Mouse (Mus musculus) bone marrow macrophage, adult 2 months (primary cell): Measurements from ENCODE around the gene Dnpep. TPM values are rescaled to one million over a fixed set of nuclear protein-coding genes. Genes with fewer than 3 reads are reported as not detected.
A peak's percentile ranks its signal among the peaks of the same experiment; 100 is the strongest.

Source experiments
- H3K27ac ChIP-seq: 2 replicates; pipeline ENCODE4 v1.5.1; 2012; ENCODE audit warnings: low read depth, low read length; ENCODE audit not compliant: insufficient read depth
- H3K4me1 ChIP-seq: 2 replicates; pipeline ENCODE4 v1.6.1; 2012; ENCODE audit warnings: low read length; ENCODE audit not compliant: control insufficient read depth, insufficient read depth
- H3K4me3 ChIP-seq: 2 replicates; pipeline ENCODE4 v1.5.1; 2012; ENCODE audit warnings: mild to moderate bottlenecking, low read length, moderate library complexity; ENCODE audit not compliant: insufficient read depth
- CTCF ChIP-seq: IDR thresholded peaks from 2 replicates; pipeline ENCODE4 v1.5.1; 2012; ENCODE audit warnings: low read depth, mild to moderate bottlenecking, low read length, moderate library complexity
- POLR2A ChIP-seq: IDR thresholded peaks from 2 replicates; pipeline ENCODE4 v1.6.1; 2012; ENCODE audit warnings: mild to moderate bottlenecking, low read depth, low read length, borderline replicate concordance
- polyA plus RNA-seq: library from polyadenylated mRNA; stranded (reverse); fragments of >200 nt; gene quantifications from 2 replicates; pipeline ENCODE4 v1.2.4, GENCODE M21; 2012; ENCODE audit not compliant: missing spikeins, insufficient read depth, insufficient read length

The Dnpep gene
- polyA plus RNA-seq, 1 experiment, result 43.3 TPM

GRCm38 (mm10) chr1:75349275-75349674, 31.5 kb upstream of the Dnpep start:
- H3K27ac ChIP-seq, result no peak overlapping the region
- H3K4me1 ChIP-seq, result peaks cover 6% of the 10 kb centered on the region; the same call in 1 of the 2 replicates
- no peak for TF ChIP-seq POLR2A
- TF ChIP-seq CTCF, result no peak

GRCm38 (mm10) chr1:75347279-75347678, 29.5 kb upstream of the Dnpep start:
- H3K27ac ChIP-seq, result no peak overlapping the region

More at GRCm38 (mm10) chr1:75349275-75349674, 31.5 kb upstream of the Dnpep start:
- no peak overlapping the region for H3K4me3 ChIP-seq

DNA sequence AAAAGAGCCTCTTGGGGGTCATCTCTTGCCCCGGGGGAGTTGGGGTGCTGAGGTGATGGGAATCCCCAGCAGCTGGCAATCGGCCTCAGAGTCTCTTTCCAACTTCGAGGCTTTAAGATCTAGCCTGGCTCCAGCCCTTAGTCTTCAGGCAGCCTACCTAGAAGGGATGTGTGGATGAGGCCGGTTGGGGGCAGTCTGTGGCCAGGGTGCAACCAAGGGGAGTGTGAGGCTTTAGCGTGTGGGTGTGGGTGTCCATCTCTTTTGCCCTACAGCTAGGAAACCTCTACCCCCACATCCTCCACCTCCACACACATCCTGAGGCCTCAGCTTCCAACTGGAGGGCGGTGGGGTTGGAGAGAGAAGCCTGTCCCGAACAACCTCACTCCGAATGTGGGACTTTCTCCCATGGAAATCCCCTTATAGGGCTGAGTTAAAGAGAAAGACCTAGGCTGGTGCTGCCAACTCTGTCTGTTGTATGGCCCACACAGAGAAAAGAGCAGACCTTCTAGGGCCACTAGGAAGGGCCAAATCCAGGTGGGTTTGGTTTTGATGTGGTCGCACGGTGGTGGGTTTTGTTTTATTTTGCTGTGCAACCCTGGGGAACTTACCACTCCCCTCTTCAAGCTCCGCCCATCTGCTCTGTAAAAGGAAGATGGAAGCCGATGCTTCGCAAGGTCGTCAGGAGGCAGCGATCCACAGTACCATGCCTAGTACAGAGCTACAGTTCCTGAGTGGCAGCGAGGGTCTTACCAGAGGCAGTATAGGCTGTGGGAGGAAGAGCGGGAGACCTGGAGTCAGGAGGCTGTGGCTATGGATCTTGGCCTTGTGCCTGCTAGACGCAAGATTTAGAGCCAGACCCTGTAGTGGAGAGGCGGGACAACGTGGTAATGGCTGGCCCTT, 27.5 kb upstream of the Dnpep start:
- Histone ChIP-seq H3K4me1 (peaks cover 6% of the 10 kb centered on the region; the same call in 1 of the 2 replicates), H3K27ac (no peak overlapping the region), H3K4me3 (no peak overlapping the region)
- TF ChIP-seq POLR2A (no peak), CTCF (no peak)

More at GRCm38 (mm10) chr1:75347279-75347678, 29.5 kb upstream of the Dnpep start:
- no peak for TF ChIP-seq CTCF
- no peak for TF ChIP-seq POLR2A
- Histone ChIP-seq H3K4me3 (no peak overlapping the region), H3K4me1 (peaks cover 6% of the 10 kb centered on the region; the same call in 1 of the 2 replicates)

GRCm38 (mm10) chr1:75344291-75345035, 26.7 kb upstream of the Dnpep start:
- TF ChIP-seq CTCF (no peak), POLR2A (no peak)
- no peak overlapping the region for H3K4me3 ChIP-seq
- H3K4me1 ChIP-seq, result peaks cover 6% of the 10 kb centered on the region; the same call in 1 of the 2 replicates
- no peak overlapping the region for H3K27ac ChIP-seq

GRCm38 (mm10) chr1:75342874-75343416, 25.2 kb upstream of the Dnpep start:
- TF ChIP-seq CTCF (peak; percentile 79), POLR2A (no peak)
- no peak overlapping the region for H3K27ac ChIP-seq
- peaks cover 6% of the 10 kb centered on the region; the same call in 1 of the 2 replicates for H3K4me1 ChIP-seq
- no peak overlapping the region for H3K4me3 ChIP-seq

DNA sequence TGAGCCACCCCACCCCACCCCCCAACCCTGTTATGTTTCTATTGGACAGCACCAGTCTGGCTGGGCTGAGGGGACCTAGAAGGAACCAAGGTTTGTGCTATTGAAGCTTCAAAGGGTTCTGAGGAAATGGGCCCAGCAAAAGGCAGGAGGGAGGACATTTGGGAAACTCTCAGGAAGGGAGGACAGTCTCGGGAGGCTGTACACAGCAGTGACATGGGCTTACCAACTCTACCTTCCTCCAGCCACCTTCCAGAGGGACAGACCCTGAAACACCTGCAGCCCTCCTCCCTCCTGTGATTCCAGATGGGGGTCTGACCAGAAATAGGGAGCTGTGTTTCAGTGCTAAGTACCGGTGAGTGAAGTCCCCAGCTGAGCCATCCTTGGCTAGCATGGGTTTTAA, 22.7 kb upstream of the Dnpep start:
- no peak overlapping the region for H3K4me3 ChIP-seq
- no peak for TF ChIP-seq CTCF
- no peaks in the 10 kb centered on the region for H3K4me1 ChIP-seq
- H3K27ac ChIP-seq, result no peak overlapping the region

- Histone ChIP-seq H3K4me3 (no peak overlapping the region), H3K4me1 (no peaks in the 10 kb centered on the region), H3K27ac (no peak overlapping the region)
- no peak for TF ChIP-seq POLR2A
- TF ChIP-seq CTCF, result no peak
These were observed 21.5 kb upstream of the Dnpep start for GRCm38 (mm10) chr1:75339337-75339736.

GRCm38 (mm10) chr1:75338091-75338694, 20.4 kb upstream of the Dnpep start:
- Histone ChIP-seq H3K4me1 (no peaks in the 10 kb centered on the region), H3K4me3 (no peak overlapping the region), H3K27ac (no peak overlapping the region)
- TF ChIP-seq POLR2A (no peak), CTCF (no peak)

DNA sequence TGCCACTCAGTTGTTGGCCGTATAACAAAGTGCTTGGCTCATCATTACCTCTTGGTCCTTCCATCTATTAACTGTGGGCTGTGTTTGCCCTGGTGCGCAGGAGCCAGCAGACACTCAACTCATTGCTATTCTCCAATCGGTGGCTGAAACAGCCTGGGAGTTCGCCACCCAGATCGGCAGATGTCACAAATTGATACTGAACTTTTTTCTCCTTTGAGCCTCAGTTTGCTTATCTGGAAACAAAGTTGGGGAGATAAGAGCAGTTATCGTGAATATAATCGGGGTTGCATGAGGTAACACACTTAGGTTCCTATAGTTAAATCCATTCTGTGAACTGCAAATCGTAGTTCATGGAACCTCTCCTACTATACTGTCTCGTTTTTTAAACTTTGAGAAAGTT, 19.3 kb upstream of the Dnpep start:
- TF ChIP-seq CTCF (no peak), POLR2A (no peak)
- Histone ChIP-seq H3K27ac (no peak overlapping the region), H3K4me1 (no peaks in the 10 kb centered on the region), H3K4me3 (no peak overlapping the region)
